Mouse (Mus musculus) kidney, adult 2 months (tissue): ENCODE results near the gene Bicdl2.

Experiments
- CTCF ChIP-seq: fragments of 200-500 bp; conservative IDR thresholded peaks from 2 replicates; pipeline ENCODE4 v1.5.1; 2011; ENCODE audit warnings: low read depth, mild to moderate bottlenecking, control low read depth, low read length, moderate library complexity, mixed read lengths; ENCODE audit not compliant: insufficient read depth, insufficient read length
- POLR2A ChIP-seq: fragments of 200-500 bp; IDR thresholded peaks from one replicate; pipeline ENCODE4 v1.6.1; 2011; ENCODE audit warnings: low read depth, low read length, control low read depth

DNA sequence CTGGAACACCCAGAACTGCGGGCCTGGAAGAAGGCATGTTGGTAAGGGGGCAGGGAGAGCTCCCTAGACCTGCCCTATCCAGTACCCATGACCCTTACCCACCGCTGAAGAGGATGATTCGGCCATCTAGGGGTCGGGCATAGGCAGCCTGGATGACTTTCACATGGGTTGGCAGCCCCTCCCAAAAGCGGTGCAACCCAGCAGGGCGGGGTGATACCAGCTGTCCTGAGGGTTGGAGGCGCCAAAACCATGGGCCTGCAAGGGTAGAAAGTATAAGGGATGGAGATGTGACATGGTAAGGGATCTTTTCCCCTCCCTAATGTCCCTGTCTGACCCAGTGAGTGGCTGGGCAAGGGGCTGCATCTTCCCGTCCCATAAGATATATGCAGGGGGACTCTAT lies 29.1 kb upstream of the Bicdl2 start:
- TF ChIP-seq CTCF (no peak), POLR2A (no peak)
